Mouse (Mus musculus): Measurements from ENCODE around the gene Trappc6a.

DNA sequence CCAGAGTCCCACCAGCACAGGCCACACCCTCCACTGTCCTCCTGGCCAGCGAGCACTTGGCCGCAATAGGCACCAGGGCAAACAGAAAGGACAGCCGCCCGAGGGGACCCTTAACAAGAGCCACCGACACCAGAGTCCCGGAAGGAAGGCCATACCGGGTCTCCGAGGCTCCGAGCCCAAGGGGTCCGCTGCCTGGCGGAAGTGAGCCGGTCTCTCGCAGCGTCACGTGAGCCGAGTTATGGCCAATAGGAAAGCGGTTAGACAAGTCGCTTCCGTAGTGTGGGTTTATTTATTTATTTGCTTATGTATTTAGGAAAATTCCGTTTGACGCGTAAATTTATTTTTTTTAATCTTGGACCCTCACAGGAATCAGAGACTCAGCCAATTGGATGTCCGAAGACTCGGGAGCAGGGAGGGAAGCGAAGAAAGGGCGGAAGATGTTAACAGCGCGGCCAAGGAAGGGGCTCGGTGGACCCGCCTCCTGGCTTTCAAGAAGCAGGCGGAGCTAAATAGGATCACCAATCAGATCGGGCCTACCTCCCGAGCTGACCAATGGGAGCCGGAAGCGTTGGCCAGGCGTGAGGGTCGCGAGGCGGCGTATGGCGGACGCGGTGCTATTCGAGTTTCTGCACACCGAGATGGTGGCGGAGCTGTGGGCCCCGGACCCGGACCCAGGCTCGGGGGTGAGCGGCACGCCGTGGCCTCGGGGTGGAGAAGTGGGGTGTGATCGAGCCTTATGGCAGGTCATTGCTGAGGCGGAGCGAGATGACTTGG is at the start of gene Trappc6a, which contains the start of gene Bloc1s3:
- TF ChIP-seq POLR2A (IDR thresholded peaks at IDR 0.05; ENCODE audit: insufficient read length, low read depth) (peak; percentile 77), USF1 (IDR thresholded peaks at IDR 0.05; ENCODE audit: low read depth) (peak; percentile 87), SRF (IDR thresholded peaks at IDR 0.05; ENCODE audit: control insufficient read depth, insufficient read length, low read depth) (no peak), MYOD1 (IDR thresholded peaks at IDR 0.05; ENCODE audit: control insufficient read depth in 1 of 3, insufficient read length in 2 of 3, low read depth in 2 of 3) (no peak), REST (IDR thresholded peaks at IDR 0.05; ENCODE audit: insufficient read depth, insufficient read length) (no peak)
